Mouse (Mus musculus) inflammation-experienced regulatory T-cells, adult 6 months (primary cell): Measurements from ENCODE around the gene Siglech. TPM values are rescaled to one million over a fixed set of nuclear protein-coding genes. Genes with fewer than 3 reads are reported as not detected.
"Not testable (repeated sequence)": the region's sequence is repeated elsewhere in the genome, so short reads cannot be mapped to it uniquely, and the experiment has no call there.

ENCODE experiments used
- ATAC-seq: one replicate; pipeline ENCODE4 v1.8.0; 2017
- polyA plus RNA-seq, 3 experiments: library from polyadenylated mRNA; unstranded; fragments of 100-300 nt; shearing (Covaris generic); gene quantifications; one replicate each; pipeline ENCODE4 v1.2.1; 2017

Gene Siglech
- polyA plus RNA-seq = under 1 TPM in 2 of 3 experiments, not detected in 1; 0.32 to 0.83 TPM

GRCm38 (mm10) chr7:55767926-55768325 is at the start of gene Siglech:
Gene Siglech (plus strand): TSS chr7:55768178.
- no peak for ATAC-seq

DNA sequence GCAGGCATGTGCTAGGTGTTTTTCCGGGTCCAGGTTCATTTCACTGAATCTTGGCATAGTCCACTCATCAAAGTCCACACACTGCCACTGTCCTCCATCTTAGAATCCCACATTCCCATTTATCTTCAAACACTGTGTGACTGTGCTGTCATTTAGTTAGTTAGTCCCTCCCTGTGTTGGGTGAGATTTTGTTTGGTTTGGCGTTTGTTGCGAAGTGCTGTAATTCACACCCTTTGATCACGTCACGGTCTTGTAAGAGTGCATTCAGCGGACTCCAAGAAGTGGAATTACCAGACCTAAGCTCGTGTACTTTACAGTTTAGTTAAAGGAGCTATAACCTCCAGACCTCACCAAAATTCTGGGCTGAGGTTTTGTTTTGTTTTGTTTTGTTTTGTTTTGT is 45.3 kb upstream of the Siglech start:
- no peak for ATAC-seq

GRCm38 (mm10) chr7:55728903-55729302 is 39.1 kb upstream of the Siglech start:
- no peak for ATAC-seq

- no peak for ATAC-seq
Measured at GRCm38 (mm10) chr7:55734483-55734882, 33.5 kb upstream of the Siglech start.

DNA sequence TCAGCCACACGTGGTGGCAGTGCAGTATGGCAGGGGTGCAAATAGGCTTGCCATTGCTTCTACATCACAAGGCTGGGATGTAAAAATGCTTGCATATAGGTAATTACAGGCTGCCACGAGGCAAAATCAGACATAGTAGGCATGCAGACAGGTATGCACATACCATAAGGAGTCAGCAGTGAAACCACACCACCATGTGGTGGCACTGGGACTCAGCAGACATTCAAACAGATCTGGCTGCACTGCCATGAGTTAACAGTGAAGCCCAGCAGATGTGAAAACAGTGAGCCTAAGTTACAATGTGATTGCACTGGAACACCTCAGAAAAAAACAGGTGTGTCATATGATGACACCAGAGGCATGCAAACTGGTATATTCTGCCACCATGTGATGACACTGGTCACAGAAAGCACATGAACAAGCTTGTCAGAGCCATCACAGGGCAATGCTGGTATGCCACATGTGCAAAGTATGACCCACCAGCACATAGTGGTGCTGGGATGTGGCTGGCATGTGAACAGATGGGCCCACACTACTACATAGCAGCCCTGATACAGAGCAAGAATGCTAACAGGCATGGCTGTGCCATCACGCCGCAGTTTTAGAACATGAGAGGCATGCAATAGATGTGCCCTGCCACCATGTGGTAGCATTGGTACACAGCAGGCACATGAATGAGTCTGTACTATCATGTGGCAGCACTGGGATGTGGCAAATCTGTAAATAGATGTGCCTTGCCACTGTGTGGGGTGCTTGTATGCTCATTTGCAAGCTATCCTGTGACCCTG is 30.7 kb upstream of the Siglech start:
- no peak for ATAC-seq

DNA sequence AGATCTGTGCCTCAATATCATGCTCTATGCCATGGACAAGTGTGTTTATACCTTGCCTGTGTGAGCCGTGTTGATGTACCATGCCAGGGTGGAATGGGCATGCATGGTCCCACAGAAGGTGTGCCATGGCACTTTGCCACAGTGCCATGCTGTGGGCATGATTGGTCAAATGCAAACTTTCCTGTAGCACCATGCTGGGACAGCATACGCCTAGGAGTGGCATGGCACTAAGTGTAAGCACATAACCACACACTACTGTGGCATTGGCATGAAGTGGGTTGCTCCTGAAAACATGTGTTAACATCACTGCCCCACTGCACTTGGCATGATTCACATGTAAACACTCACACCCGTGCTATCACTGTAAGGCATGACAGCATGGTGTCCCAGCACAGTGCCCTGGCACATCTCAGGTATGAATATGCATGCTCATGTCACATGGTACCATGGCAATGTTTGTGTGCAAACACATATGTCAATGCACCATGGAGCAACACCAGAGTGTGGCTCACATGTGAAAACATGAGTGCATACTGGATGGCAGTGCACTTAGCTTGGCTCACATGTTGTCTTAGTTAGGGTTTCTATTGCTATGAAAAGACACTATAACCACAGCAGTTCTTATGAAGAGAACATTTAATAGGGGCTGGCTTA is 24.2 kb upstream of the Siglech start:
- no peak for ATAC-seq

- no peak for ATAC-seq
Measured at GRCm38 (mm10) chr7:55744566-55745220, 23.3 kb upstream of the Siglech start.

DNA sequence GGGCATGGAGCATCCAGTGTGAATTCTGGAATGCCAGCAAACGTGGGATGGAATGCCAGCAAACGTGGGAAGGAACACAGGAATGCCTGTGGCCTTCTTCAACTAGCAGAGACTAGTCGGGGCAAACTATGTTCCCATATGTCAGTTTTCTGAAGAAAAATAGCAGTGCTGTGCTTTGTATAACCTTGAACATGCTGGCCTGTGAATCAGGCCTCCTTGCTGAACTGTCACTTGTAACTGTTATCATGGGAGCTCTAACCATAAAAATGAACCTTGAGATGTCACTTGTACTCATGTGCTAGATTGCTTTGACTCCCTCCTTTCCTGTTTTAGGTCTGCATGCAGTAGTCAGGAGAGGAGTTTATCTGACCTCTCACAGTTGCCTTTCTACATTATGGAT is 17.1 kb upstream of the Siglech start:
- no peak for ATAC-seq

DNA sequence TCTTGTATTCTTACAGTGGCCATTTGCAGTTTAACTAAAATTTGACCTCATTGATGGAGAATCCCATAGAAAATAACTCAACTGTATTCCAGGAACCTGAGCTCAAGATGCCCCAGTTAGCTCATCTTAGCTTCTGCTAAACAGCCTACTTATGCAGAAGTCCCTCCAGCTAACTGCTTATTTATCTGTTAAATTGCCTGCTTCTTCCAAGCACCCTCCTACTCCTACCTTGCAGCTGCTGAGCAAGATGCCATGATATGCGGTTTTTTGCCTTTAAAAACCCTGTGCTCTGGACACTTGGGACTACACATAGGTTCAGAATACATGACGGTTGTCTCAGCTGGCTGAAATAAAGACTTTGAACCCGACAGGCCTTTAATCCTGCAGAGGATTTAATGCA is 8.6 kb upstream of the Siglech start:
- ATAC-seq = no peak

DNA sequence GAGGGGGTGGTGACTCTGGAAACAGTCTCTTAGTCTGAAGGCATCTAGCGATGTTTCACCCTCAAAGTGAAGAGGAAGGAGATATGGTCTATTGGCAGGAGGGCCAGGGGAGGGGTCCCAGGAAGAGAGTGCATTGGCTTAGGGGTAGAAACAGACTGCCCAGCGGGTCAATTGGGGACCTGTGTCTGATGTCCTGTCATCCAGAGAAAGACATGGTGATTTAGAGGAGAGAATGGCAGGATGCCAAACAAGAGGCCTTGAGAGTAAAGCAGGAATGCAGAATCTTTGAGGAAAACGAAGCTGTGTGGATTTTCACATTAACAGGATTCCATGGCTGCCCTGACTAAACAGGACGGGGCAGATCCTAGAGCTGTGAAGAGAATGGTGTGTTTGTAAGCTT is 12.0 kb downstream of the Siglech start:
- ATAC-seq = no peak

GRCm38 (mm10) chr7:55782493-55782892 is 14.5 kb downstream of the Siglech start:
- no peak for ATAC-seq

DNA sequence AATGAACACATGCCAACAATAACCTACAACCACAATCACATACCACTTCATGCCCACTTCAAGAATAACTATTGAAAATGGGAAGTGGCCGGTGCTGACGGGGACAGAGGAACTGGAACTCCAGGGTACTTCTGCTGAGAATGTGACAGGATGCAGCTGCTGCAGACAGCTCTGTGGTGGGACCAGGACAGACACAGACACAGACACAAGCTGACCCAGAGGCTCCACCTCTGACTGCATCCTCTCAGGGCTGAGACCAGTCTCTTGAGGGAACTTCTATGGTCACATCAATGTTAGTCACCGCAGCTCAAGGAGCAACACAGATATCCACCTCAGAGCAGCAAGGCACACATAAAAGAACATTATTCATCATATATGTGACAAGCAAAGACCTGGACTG is 16.6 kb downstream of the Siglech start:
- ATAC-seq = no peak

DNA sequence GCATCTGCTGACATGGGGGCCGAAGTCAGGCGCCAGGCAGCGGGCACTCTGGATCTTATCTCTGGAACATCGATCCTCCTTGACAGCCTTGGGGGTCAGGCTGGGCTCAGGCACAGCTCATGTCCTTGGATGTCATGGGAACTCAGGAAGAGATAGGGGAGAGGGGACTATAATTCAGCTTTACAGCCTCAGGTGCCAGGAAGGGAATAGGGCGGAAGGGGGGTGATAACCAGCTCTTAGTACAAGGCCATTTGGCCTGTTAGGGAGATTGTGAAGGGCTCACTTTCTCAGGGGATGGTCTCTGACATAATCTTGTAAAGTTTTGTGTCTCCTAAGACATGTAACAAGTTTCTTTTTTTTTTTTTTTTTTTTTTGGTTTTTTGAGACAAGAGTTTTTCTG is 22.6 kb downstream of the Siglech start:
- ATAC-seq = not testable (repeated sequence)

- no peak for ATAC-seq
Measured at GRCm38 (mm10) chr7:55792280-55792679, 24.3 kb downstream of the Siglech start.

DNA sequence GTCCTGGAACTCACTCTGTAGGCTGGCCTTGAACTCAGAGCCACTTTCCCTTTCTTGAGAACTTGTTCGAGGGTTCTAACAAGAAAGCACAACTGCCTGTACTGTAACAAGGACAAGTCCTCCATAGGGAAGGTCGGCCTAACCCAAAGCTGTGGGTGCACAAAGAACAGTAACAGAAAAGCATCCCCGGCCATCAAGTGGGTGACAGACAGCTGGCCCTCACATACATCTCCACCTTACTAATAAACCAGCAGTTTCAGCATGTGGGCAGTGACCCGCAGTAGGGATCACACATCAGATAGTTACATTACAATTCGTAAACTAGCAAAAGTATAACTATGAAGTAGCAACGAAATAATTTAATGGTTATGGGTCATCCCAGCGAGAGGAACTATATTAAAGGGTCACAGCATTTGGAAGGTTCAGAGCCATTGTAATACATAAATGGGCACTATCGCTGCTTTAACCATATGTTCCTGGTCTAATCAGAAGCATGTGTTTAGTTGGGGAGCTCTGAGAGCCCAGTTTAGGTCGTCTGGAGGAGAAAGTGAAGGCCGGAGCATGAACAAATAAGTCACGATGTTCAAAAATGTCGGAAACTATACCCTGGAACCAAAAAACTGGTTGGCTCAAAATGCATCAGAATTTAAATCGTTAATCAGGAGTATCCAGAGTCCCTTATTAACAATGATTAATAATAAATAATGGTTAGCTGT is 25.4 kb downstream of the Siglech start:
- no peak for ATAC-seq

- peak; percentile 100 for ATAC-seq
Measured at GRCm38 (mm10) chr7:55793952-55794603, 26.1 kb downstream of the Siglech start, which contains the start of gene Tubgcp5. Gene Tubgcp5 (plus strand): TSS chr7:55794154.

DNA sequence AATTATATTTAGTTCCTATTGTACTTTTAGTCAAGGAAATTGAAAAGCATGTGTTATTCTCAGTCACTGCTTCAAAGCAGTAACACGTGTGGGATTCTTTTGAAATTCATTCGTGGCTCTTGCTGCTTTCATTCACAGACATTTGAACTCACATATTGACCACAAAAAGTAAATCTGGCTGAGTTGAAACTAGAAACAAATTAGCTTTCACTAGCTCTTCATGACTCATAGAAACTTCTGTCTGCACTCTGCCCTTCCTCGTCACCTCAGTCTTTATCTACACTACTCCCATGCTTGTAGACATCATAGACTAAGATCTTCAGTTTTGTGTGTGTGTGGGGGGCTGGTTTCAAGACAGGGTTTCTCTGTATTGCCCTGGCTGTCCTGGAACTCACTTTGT is 32.0 kb downstream of the Siglech start:
- no peak for ATAC-seq

GRCm38 (mm10) chr7:55809967-55810366 is 42.0 kb downstream of the Siglech start:
- ATAC-seq = no peak

GRCm38 (mm10) chr7:55824468-55824867 is 56.5 kb downstream of the Siglech start:
- no peak for ATAC-seq

DNA sequence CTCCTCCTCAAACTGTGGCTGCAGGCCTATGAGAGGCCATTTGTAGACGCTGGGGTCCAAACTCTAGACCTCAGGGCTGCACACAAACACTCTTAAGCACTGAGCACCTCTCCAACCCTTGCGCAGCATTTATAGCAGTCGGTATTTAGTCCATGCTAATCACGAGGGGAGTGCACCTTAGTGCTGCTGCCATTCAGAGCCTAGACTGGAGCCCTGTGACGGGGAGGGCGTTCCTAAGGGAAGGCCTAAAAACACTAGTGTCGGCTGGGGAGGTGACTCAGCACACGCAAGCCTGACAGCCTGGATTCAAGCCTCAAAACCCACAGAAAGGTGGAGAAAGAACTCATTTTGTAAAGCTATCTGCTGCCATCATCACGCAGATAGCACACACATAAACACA is 59.6 kb downstream of the Siglech start:
- no peak for ATAC-seq
